In genomic region chr10:99114295-99114694, GRCm38 (mm10) we compare ENCODE assay signal across 34 mouse cellular contexts. TPM values are rescaled to one million over a fixed set of nuclear protein-coding genes. Genes with fewer than 3 reads are reported as not detected.
DNase-seq lines count a peak whose midpoint lies in the region; ATAC-seq and TF ChIP-seq lines count a peak whose summit lies in the region.
"Had no signal": no experiment of that assay in that cellular context is flagged by ENCODE, and none has a peak within 500 bp of the region (broad histone marks: within the 10 kb centered on the region; RNA-seq: fewer than 3 reads in every experiment).

No protein-coding gene starts in this region.

- H3K27me3 ChIP-seq in lung, embryonic 14.5 days (ENCODE audit: insufficient read depth, low read length): no peaks in the 10 kb centered on the region
- no peaks in the 10 kb centered on the region for H3K27me3 ChIP-seq in intestine, embryonic 15.5 days (replicated peaks)
- no peaks in the 10 kb centered on the region for H3K27me3 ChIP-seq in small intestine, adult 2 months (ENCODE audit: control insufficient read depth, insufficient read depth, low read length)
- H3K27me3 ChIP-seq in stomach, embryonic 16.5 days (ENCODE audit: control insufficient read depth, insufficient read depth, low read length): no peaks in the 10 kb centered on the region
- no peaks in the 10 kb centered on the region for H3K27me3 ChIP-seq in forebrain, embryonic 11.5 days (ENCODE audit: control insufficient read depth, insufficient read depth, low read length)
- H3K27me3 ChIP-seq in midbrain, embryonic 11.5 days (ENCODE audit: control insufficient read depth, insufficient read depth, low read length): no peaks in the 10 kb centered on the region
- H3K27me3 ChIP-seq: CH12.LX; embryonic facial prominence, embryonic 13.5 days; forebrain, embryonic 13.5 days; hindbrain, embryonic 12.5 days; hindbrain, embryonic 15.5 days; Patski had no signal

- H3K4me3 ChIP-seq in lung, embryonic 14.5 days (ENCODE audit: low read depth, low read length): no peak overlapping the region
- H3K4me3 ChIP-seq in intestine, embryonic 15.5 days (replicated peaks): no peak overlapping the region
- H3K4me3 ChIP-seq in small intestine, adult 2 months (ENCODE audit: low read depth, low read length): no peak overlapping the region
- H3K4me3 ChIP-seq in stomach, embryonic 16.5 days (replicated peaks; ENCODE audit: low read length): no peak overlapping the region
- H3K4me3 ChIP-seq in forebrain, embryonic 11.5 days (ENCODE audit: low read depth, low read length): no peak overlapping the region
- H3K4me3 ChIP-seq in midbrain, embryonic 11.5 days (ENCODE audit: low read depth, low read length): no peak overlapping the region
- H3K4me3 ChIP-seq: embryonic facial prominence, embryonic 10.5 days; embryonic facial prominence, embryonic 13.5 days; erythroblast, embryonic 14.5 days; forebrain, embryonic 13.5 days; heart, adult 2 months; heart, embryonic 10.5 days; hindbrain, embryonic 12.5 days; hindbrain, embryonic 15.5 days had no signal

- H3K36me3 ChIP-seq in lung, embryonic 14.5 days (ENCODE audit: insufficient read depth): peaks cover 16% of the 10 kb centered on the region
- H3K36me3 ChIP-seq in intestine, embryonic 15.5 days: 0 out of 2 replicates have a peak, but pooled peaks cover 3% of the 10 kb centered on the region
- 0 out of 2 replicates have a peak, but pooled peaks cover 5% of the 10 kb centered on the region for H3K36me3 ChIP-seq in small intestine, adult 2 months (ENCODE audit: control insufficient read depth, insufficient read depth, low read length)
- H3K36me3 ChIP-seq in stomach, embryonic 16.5 days (ENCODE audit: control insufficient read depth, insufficient read depth, low read length): peaks cover 15% of the 10 kb centered on the region
- H3K36me3 ChIP-seq in forebrain, embryonic 11.5 days (ENCODE audit: control insufficient read depth, insufficient read depth, low read length): peaks cover 3% of the 10 kb centered on the region; the same call in 1 of the 2 replicates
- H3K36me3 ChIP-seq in midbrain, embryonic 11.5 days (ENCODE audit: control insufficient read depth, insufficient read depth, low read length): peaks cover 4% of the 10 kb centered on the region; the same call in 1 of the 2 replicates

- H3K4me1 ChIP-seq in lung, embryonic 14.5 days (ENCODE audit: insufficient read depth): peaks cover 7% of the 10 kb centered on the region; the same call in 1 of the 2 replicates
- H3K4me1 ChIP-seq in intestine, embryonic 15.5 days (replicated peaks): peaks cover 37% of the 10 kb centered on the region
- H3K4me1 ChIP-seq in small intestine, adult 2 months (ENCODE audit: control insufficient read depth, insufficient read depth, insufficient read length, low read length): peaks cover 40% of the 10 kb centered on the region
- peaks cover 40% of the 10 kb centered on the region for H3K4me1 ChIP-seq in stomach, embryonic 16.5 days (ENCODE audit: control insufficient read depth, insufficient read depth, low read length)
- no peaks in the 10 kb centered on the region for H3K4me1 ChIP-seq in forebrain, embryonic 11.5 days (replicated peaks; ENCODE audit: control insufficient read depth, insufficient read depth, low read length)
- H3K4me1 ChIP-seq in midbrain, embryonic 11.5 days (ENCODE audit: control insufficient read depth, insufficient read depth, low read length): 0 out of 2 replicates have a peak, but pooled peaks cover 2% of the 10 kb centered on the region

- no peak overlapping the region for H3K4me2 ChIP-seq in lung, embryonic 14.5 days
- peak overlapping the region; percentile 27; the same call in 1 of the 2 replicates for H3K4me2 ChIP-seq in intestine, embryonic 15.5 days (replicated peaks)
- peak overlapping the region; percentile 23; the same call in 1 of the 2 replicates for H3K4me2 ChIP-seq in stomach, embryonic 16.5 days (ENCODE audit: low read depth, low read length)
- H3K4me2 ChIP-seq in forebrain, embryonic 11.5 days (ENCODE audit: low read depth, low read length, severe bottlenecking): no peak overlapping the region
- no peak overlapping the region for H3K4me2 ChIP-seq in midbrain, embryonic 11.5 days
- H3K4me2 ChIP-seq: embryonic facial prominence, embryonic 13.5 days; forebrain, embryonic 13.5 days; hindbrain, embryonic 12.5 days; hindbrain, embryonic 15.5 days had no signal

- no peak overlapping the region for H3K9ac ChIP-seq in lung, embryonic 14.5 days
- H3K9ac ChIP-seq in intestine, embryonic 15.5 days: no peak overlapping the region
- no peak overlapping the region for H3K9ac ChIP-seq in stomach, embryonic 16.5 days (ENCODE audit: low read length)
- H3K9ac ChIP-seq in forebrain, embryonic 11.5 days (ENCODE audit: low read length): no peak overlapping the region
- no peak overlapping the region for H3K9ac ChIP-seq in midbrain, embryonic 11.5 days (ENCODE audit: low read length)
- H3K9ac ChIP-seq: embryonic facial prominence, embryonic 13.5 days; forebrain, embryonic 13.5 days; hindbrain, embryonic 12.5 days; hindbrain, embryonic 15.5 days had no signal

- no peak for DNase-seq in lung, embryonic 14.5 days
- DNase-seq in lung, postnatal 36 days: no peak
- DNase-seq in forebrain, embryonic 11.5 days (ENCODE audit: low spot score): no peak
- no peak for DNase-seq in midbrain, embryonic 11.5 days (ENCODE audit: low spot score, missing footprints)
- DNase-seq: adrenal gland, adult 2 months; adrenal gland, postnatal 14 days; B cell, adult 2 months; cerebellum, adult 11 months; cerebellum, adult 2 months; cerebellum, postnatal 10 days; cerebellum, postnatal 36 days; embryo, embryonic 11 days; gastrocnemius, postnatal 25 days; heart, adult 2 months had no signal

- no peak for ATAC-seq in lung, embryonic 14.5 days (ENCODE audit: insufficient read depth)
- ATAC-seq in intestine, embryonic 15.5 days: peak; percentile 62
- peak; percentile 55; the same call in 1 of the 2 replicates for ATAC-seq in stomach, embryonic 16.5 days (ENCODE audit: insufficient read depth, low FRiP score)
- no peak for ATAC-seq in forebrain, embryonic 11.5 days (replicated peaks; ENCODE audit: low FRiP score)
- ATAC-seq in activated CD4-positive, CD25-positive, alpha-beta regulatory T cell, adult 4 months: no peak
- ATAC-seq in midbrain, embryonic 11.5 days (ENCODE audit: low FRiP score): no peak
- ATAC-seq: forebrain, embryonic 13.5 days; forebrain, embryonic 16.5 days; Patski had no signal

- TF ChIP-seq CTCF in lung, embryonic 14.5 days (IDR thresholded peaks at IDR 0.05; ENCODE audit: low read depth): no peak
- TF ChIP-seq CTCF in small intestine, adult 2 months (IDR thresholded peaks at IDR 0.05; ENCODE audit: extremely low read depth, insufficient read length, insufficient replicate concordance, low read depth, low read length): no peak

- TF ChIP-seq POLR2A in small intestine, adult 2 months (IDR thresholded peaks at IDR 0.05; ENCODE audit: low read depth, low read length): no peak

- peaks cover 8% of the 10 kb centered on the region; the same call in 1 of the 2 replicates for H3K9me3 ChIP-seq in lung, embryonic 14.5 days (ENCODE audit: low read depth, low read length)
- H3K9me3 ChIP-seq in intestine, embryonic 15.5 days: peaks cover 2% of the 10 kb centered on the region; the same call in 1 of the 2 replicates
- peaks cover 7% of the 10 kb centered on the region for H3K9me3 ChIP-seq in stomach, embryonic 16.5 days (replicated peaks; ENCODE audit: control insufficient read depth, low read length)
- H3K9me3 ChIP-seq in forebrain, embryonic 11.5 days (ENCODE audit: control insufficient read depth, low read length): no peaks in the 10 kb centered on the region
- no peaks in the 10 kb centered on the region for H3K9me3 ChIP-seq in midbrain, embryonic 11.5 days (ENCODE audit: control insufficient read depth, low read length)
- H3K9me3 ChIP-seq: embryonic facial prominence, embryonic 10.5 days; forebrain, embryonic 13.5 days; heart, embryonic 10.5 days; hindbrain, embryonic 12.5 days; hindbrain, embryonic 15.5 days had no signal

- H3K27ac ChIP-seq in lung, embryonic 14.5 days (ENCODE audit: low read depth): peak overlapping the region; percentile 25; the same call in 1 of the 2 replicates
- H3K27ac ChIP-seq in intestine, embryonic 15.5 days: peak overlapping the region; percentile 82
- peak overlapping the region; percentile 97 for H3K27ac ChIP-seq in small intestine, adult 2 months (ENCODE audit: insufficient read depth, low read depth, low read length)
- H3K27ac ChIP-seq in stomach, embryonic 16.5 days (ENCODE audit: low read length): peak overlapping the region; percentile 90
- H3K27ac ChIP-seq in forebrain, embryonic 11.5 days (ENCODE audit: low read depth, low read length): no peak overlapping the region
- H3K27ac ChIP-seq in midbrain, embryonic 11.5 days (ENCODE audit: low read depth, low read length): no peak overlapping the region
- H3K27ac ChIP-seq: embryonic facial prominence, embryonic 10.5 days; embryonic facial prominence, embryonic 13.5 days; forebrain, embryonic 13.5 days; heart, adult 2 months; heart, embryonic 10.5 days; hindbrain, embryonic 12.5 days; hindbrain, embryonic 15.5 days had no signal

- WGBS in lung, embryonic 14.5 days: 60% methylated on average over 8 of the region's 8 CpGs
- WGBS in intestine, embryonic 15.5 days: 54% methylated on average over 8 of the region's 8 CpGs
- WGBS in small intestine, adult 2 months: 30% methylated on average over 8 of the region's 8 CpGs
- WGBS in stomach, embryonic 16.5 days: 63% methylated on average over 8 of the region's 8 CpGs
- 90% methylated on average over 8 of the region's 8 CpGs for WGBS in forebrain, embryonic 11.5 days
- WGBS in midbrain, embryonic 11.5 days: 86% methylated on average over 8 of the region's 8 CpGs

RNA-seq across cellular contexts. Expression of gene Galnt4, which starts 6.3 kb away (rescaled TPM):
- 18.3 and 19.2 TPM in 2 replicates for polyA plus RNA-seq in lung, embryonic 14.5 days (2014; fragmentation: Nextera tagmentation; extraction: Ambion mirVana)
- 20.0 and 21.7 TPM in 2 replicates for polyA plus RNA-seq in intestine, embryonic 15.5 days (2015; fragmentation: Nextera tagmentation; extraction: Ambion mirVana)
- polyA plus RNA-seq in small intestine, adult 2 months (2012; rRNA removed): 2.6 and 3.4 TPM in 2 replicates
- polyA plus RNA-seq in stomach, embryonic 16.5 days (2015; fragmentation: Nextera tagmentation; extraction: Ambion mirVana): 41.9 and 44.6 TPM in 2 replicates
- 4.7 and 5.6 TPM in 2 replicates for polyA plus RNA-seq in forebrain, embryonic 11.5 days (2014; fragmentation: Nextera tagmentation; extraction: Ambion mirVana)
- polyA plus RNA-seq in activated CD4-positive, CD25-positive, alpha-beta regulatory T cell, adult 4 months (2017; shearing (Covaris generic)): 1 to 10 TPM; 3.0 to 3.1 TPM
- polyA plus RNA-seq in midbrain, embryonic 11.5 days (2014; fragmentation: Nextera tagmentation; extraction: Ambion mirVana): 3.3 and 4.3 TPM in 2 replicates

RNA-seq across cellular contexts. Expression of gene Poc1b, which starts 7.5 kb away (rescaled TPM):
- 31.1 and 33.5 TPM in 2 replicates for polyA plus RNA-seq in lung, embryonic 14.5 days (2014; fragmentation: Nextera tagmentation; extraction: Ambion mirVana)
- polyA plus RNA-seq in intestine, embryonic 15.5 days (2015; fragmentation: Nextera tagmentation; extraction: Ambion mirVana): 21.2 and 23.3 TPM in 2 replicates
- 3.6 and 5.5 TPM in 2 replicates for polyA plus RNA-seq in small intestine, adult 2 months (2012; rRNA removed)
- 16.1 and 19.8 TPM in 2 replicates for polyA plus RNA-seq in stomach, embryonic 16.5 days (2015; fragmentation: Nextera tagmentation; extraction: Ambion mirVana)
- 42.7 and 43.7 TPM in 2 replicates for polyA plus RNA-seq in forebrain, embryonic 11.5 days (2014; fragmentation: Nextera tagmentation; extraction: Ambion mirVana)
- 10 to 100 TPM; 10.4 to 10.8 TPM for polyA plus RNA-seq in activated CD4-positive, CD25-positive, alpha-beta regulatory T cell, adult 4 months (2017; shearing (Covaris generic))
- 37.2 and 38.6 TPM in 2 replicates for polyA plus RNA-seq in midbrain, embryonic 11.5 days (2014; fragmentation: Nextera tagmentation; extraction: Ambion mirVana)

RNA-seq across cellular contexts. Expression of gene Phxr2, which starts 11.8 kb away (rescaled TPM):
- not detected in 2 replicates for polyA plus RNA-seq in lung, embryonic 14.5 days (2014; fragmentation: Nextera tagmentation; extraction: Ambion mirVana)
- not detected in 2 replicates for polyA plus RNA-seq in intestine, embryonic 15.5 days (2015; fragmentation: Nextera tagmentation; extraction: Ambion mirVana)
- not detected in 2 replicates for polyA plus RNA-seq in small intestine, adult 2 months (2012; rRNA removed)
- not detected in 2 replicates for polyA plus RNA-seq in stomach, embryonic 16.5 days (2015; fragmentation: Nextera tagmentation; extraction: Ambion mirVana)
- polyA plus RNA-seq in forebrain, embryonic 11.5 days (2014; fragmentation: Nextera tagmentation; extraction: Ambion mirVana): not detected in 2 replicates
- under 1 TPM in 1 of 2 experiments, not detected in 1; 0.67 TPM for polyA plus RNA-seq in activated CD4-positive, CD25-positive, alpha-beta regulatory T cell, adult 4 months (2017; shearing (Covaris generic))
- 0.14 TPM in 1 of 2 replicates, not detected in the other for polyA plus RNA-seq in midbrain, embryonic 11.5 days (2014; fragmentation: Nextera tagmentation; extraction: Ambion mirVana)
- polyA plus RNA-seq: adrenal gland, adult 2 months; cerebellum, adult 2 months; cortical plate, adult 2 months; embryonic facial prominence, embryonic 13.5 days; erythroblast, embryonic 14.5 days; forebrain, embryonic 13.5 days; frontal cortex, adult 2 months; G1E; gonadal fat pad, adult 2 months; heart, adult 2 months; heart, embryonic 10.5 days; heart, embryonic 14.5 days; heart, postnatal 0 days; hindbrain, embryonic 15.5 days; Patski had no signal

Comparison
In these comparisons a context has a peak if more than half of its experiments do, and no peak if none do; other contexts are left out.
1. ATAC-seq: peak in intestine, embryonic 15.5 days (single experiment) and stomach, embryonic 16.5 days (single experiment); none in lung, embryonic 14.5 days (single experiment), forebrain, embryonic 11.5 days (single experiment), activated CD4-positive, CD25-positive, alpha-beta regulatory T cell, adult 4 months (single experiment) and midbrain, embryonic 11.5 days (single experiment).
2. H3K27ac ChIP-seq: peak in lung, embryonic 14.5 days (single experiment), intestine, embryonic 15.5 days (single experiment), small intestine, adult 2 months (single experiment) and stomach, embryonic 16.5 days (single experiment); none in forebrain, embryonic 11.5 days (single experiment) and midbrain, embryonic 11.5 days (single experiment).
3. H3K4me2 ChIP-seq: peak in intestine, embryonic 15.5 days (single experiment) and stomach, embryonic 16.5 days (single experiment); none in lung, embryonic 14.5 days (single experiment), forebrain, embryonic 11.5 days (single experiment) and midbrain, embryonic 11.5 days (single experiment).